Mouse (Mus musculus) embryonic fibroblast, embryonic 13.5 days (primary cell): ENCODE measurements around the gene Kcnab1. TPM values are rescaled to one million over a fixed set of nuclear protein-coding genes. Genes with fewer than 3 reads are reported as not detected.

ENCODE experiments used
- H3K27ac ChIP-seq: 2 replicates; pipeline ENCODE4 v1.5.1; 2012; ENCODE audit warnings: low read length, control low read depth, inconsistent platforms; ENCODE audit not compliant: insufficient read depth
- H3K4me1 ChIP-seq: 2 replicates; pipeline ENCODE4 v1.6.1; 2011; ENCODE audit warnings: low read length; ENCODE audit not compliant: control insufficient read depth, insufficient read depth
- H3K4me3 ChIP-seq: 2 replicates; pipeline ENCODE4 v1.5.1; 2011; ENCODE audit warnings: mild to moderate bottlenecking, control low read depth, low read length; ENCODE audit not compliant: insufficient read depth
- CTCF ChIP-seq: IDR thresholded peaks from 2 replicates; pipeline ENCODE4 v1.5.1; 2011; ENCODE audit warnings: mild to moderate bottlenecking, control low read depth, low read length, moderate library complexity, borderline replicate concordance; ENCODE audit not compliant: insufficient read depth
- POLR2A ChIP-seq: IDR thresholded peaks from 2 replicates; pipeline ENCODE4 v1.6.1; 2011; ENCODE audit warnings: low read depth, mild to moderate bottlenecking, control low read depth, low read length, moderate library complexity
- polyA plus RNA-seq: library from polyadenylated mRNA; stranded (reverse); fragments of >200 nt; gene quantifications from 2 replicates; pipeline ENCODE4 v1.2.4, GENCODE M21; 2011; ENCODE audit warnings: low read depth; ENCODE audit not compliant: missing spikeins, insufficient read length

The Kcnab1 gene
- polyA plus RNA-seq, 1 experiment: 10.8 TPM

DNA sequence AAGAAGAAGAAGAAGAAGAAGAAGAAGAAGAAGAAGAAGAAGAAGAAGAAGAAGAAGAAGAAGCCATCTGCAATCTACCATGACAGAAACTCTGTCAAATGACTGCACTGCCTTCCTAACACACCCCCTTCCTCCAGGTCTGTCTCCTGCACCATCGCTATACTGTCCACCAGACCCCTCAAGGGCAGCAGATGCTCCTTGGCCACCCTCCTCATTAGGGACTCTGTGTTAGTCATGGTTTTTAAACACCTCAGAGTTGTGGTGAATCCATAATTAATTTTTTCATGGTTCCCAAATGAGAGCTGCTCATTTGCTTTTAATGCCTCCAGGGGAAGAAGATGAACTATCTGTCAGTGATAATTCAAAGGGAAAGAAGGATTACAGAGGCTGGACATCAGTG is 121.8 kb downstream of the Kcnab1 start:
- no peak overlapping the region for H3K4me3 ChIP-seq
- H3K27ac ChIP-seq: no peak overlapping the region
- no peaks in the 10 kb centered on the region for H3K4me1 ChIP-seq
- no peak for TF ChIP-seq CTCF
- TF ChIP-seq POLR2A: no peak

DNA sequence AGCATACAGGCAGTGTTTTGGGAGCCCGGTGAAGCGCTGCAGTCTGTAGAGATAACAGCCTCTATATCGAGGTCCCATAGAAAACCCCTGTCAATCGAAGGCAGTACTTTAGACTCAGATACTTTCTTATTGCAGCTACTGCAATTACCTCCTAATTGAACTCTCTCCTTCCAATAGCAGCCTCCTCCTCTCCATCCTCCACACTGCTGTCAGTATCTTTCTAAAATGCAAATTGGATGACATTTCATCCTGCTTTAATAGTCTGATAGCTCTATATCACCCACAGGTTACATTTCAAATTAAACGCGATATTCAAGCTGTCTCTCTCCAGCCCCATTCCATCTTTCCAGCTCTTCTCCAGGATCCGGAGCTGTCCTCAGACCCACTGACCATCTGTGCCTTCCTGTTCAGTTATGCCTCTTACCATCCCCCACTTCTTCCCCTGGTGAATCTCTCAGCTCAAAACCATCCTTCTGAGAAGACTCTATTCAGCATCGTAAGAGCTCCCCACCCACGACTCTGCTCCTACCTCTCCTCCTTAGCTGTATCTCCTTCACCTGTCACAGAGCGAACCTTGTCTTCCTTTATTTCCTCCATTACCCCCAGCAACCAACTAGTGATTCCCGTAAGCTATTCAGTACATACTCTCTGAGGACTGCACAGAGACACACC is 122.4 kb downstream of the Kcnab1 start:
- TF ChIP-seq CTCF: no peak
- no peak for TF ChIP-seq POLR2A
- no peak overlapping the region for H3K4me3 ChIP-seq
- no peak overlapping the region for H3K27ac ChIP-seq
- no peaks in the 10 kb centered on the region for H3K4me1 ChIP-seq

DNA sequence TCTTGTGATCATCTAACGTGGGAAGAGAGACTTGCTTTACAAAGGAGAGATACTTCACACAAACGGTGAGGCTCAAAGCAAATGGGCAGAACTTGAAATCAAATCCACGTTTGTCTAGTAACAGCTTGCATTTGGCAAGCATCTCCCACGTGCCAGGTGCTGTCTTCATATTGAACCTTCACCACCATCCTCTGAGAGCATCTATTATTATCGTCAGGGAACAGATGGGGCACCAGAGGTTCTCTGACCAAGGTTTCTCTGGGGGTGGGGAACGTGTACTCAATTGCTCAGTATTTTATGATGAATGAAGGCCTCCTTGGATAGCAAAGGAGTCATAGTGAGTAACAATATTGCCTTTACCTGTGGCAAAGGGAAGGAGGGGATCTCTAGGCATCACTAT is 139.8 kb downstream of the Kcnab1 start:
- Histone ChIP-seq H3K4me3 (no peak overlapping the region), H3K27ac (no peak overlapping the region), H3K4me1 (no peaks in the 10 kb centered on the region)
- TF ChIP-seq POLR2A (no peak), CTCF (no peak)

DNA sequence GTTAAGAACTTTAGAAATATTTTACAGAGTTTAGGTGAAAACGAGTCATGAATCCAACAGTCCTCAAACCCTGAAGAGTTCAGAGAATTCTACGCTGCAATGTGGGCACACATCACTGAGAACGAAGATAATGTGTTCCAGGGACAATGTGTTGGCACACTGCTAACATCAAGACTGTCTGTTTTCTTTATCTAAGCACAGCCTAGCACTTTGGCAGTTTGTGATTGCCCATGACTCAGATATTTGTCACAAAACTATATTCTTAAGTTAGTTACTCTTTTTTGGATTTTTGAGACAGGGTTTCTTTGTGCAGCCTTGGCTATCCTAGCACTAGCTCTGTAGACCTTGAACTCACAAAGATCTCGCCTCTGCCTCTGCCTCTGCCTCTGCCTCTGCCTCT is 151.3 kb downstream of the Kcnab1 start:
- Histone ChIP-seq H3K4me1 (no peaks in the 10 kb centered on the region), H3K4me3 (no peak overlapping the region), H3K27ac (no peak overlapping the region)
- no peak for TF ChIP-seq CTCF
- no peak for TF ChIP-seq POLR2A

DNA sequence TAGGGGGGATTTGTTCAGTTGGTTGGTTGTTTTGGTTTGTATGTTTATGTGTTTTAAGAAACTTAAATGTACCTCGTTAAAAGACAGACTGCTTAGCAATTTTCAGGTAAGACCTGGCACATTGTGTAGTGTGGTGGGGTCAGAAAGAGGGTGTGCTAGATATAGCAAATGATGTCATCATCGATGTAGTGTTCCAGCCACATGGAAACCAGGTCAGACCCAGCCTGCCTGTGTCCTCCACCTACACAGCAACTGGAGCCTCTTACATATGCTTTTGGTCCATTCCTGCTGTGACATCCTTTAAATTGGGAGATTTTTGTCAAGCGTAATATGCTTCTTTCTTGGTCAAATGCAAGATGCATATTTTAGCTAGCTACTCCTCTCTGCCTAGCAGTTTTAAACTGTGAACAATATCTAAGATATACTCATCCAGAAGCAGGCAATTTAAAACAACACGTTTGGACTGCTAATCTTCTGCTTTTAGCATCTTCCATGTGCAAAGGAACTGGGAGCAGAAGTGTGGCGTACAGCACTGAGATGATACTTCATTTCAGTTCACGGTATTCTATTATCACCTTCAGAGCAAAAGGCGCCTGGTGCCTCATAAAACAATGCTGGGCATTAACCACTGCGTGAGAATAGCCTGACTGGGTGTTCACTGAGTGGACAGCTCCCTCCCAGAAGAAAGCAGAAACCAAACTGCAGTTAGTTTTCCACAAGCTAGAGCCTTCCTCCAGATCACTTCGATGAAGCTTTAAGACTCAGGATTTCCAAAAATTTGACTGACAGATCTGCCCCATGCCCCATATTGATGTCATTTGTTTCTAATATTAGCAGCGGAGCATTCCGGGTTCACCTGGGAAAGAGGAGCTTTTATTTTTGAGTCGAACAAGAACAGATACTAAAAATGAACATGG is 153.6 kb downstream of the Kcnab1 start:
- Histone ChIP-seq H3K4me1 (no peaks in the 10 kb centered on the region), H3K4me3 (no peak overlapping the region), H3K27ac (no peak overlapping the region)
- TF ChIP-seq POLR2A (no peak), CTCF (no peak)

DNA sequence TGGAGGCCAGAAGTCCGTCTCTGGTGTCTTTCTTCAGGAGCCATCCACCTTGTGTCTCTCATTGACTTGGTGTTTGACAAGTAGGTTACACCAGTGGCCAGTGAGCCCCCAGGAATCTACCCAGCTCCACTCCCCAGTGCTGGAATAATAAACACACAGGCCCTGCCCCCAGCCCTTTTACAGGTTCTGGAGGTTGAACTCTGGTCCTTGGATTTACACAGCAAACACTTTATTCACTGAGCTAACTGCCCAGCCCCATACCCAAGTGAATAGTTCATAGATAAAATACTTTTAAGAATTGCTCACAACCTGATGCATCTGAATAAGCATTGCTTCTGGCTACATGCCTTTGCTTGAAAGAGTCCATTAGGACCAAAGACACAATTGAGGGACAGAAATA is 164.1 kb downstream of the Kcnab1 start:
- no peak for TF ChIP-seq CTCF
- TF ChIP-seq POLR2A: no peak
- Histone ChIP-seq H3K27ac (no peak overlapping the region), H3K4me1 (no peaks in the 10 kb centered on the region), H3K4me3 (no peak overlapping the region)

DNA sequence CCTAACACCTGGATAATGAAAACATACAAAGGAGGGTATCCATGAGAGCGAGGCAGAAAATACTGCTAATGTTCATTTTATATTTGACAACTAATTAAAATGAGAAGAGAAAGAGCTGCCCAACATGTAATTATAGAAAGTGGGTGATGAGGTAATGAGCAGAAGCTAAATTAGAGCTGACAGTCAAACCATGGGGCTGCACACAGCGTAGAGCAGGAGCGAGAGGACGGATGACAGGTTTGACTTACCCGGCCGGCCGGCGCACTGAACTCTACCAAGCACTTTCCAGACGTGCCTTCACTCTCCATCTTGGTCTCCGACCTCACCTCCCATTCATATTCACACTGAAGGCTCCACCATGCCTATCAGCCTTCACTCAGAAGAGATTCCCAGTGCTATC is 168.6 kb downstream of the Kcnab1 start:
- H3K4me3 ChIP-seq: no peak overlapping the region
- no peaks in the 10 kb centered on the region for H3K4me1 ChIP-seq
- no peak for TF ChIP-seq POLR2A
- no peak overlapping the region for H3K27ac ChIP-seq

DNA sequence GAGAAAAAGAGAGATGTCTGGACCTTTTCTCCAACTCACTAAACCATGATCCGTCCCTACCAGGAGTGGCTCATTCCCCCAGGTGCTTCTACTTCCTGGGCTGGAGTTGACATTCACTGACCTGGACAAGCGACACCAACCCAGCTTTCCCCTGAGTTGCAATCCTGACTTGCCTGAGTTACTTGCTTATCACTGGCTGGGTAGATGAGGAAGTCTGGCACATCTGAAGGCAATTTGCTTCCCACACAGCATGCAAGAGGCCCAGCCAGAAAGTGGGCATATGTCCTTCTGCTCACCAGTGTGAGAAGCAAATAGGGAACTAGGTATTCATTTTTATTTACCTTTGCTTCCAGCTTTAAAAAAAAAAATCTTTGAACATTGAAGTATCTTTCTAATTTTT is 174.2 kb downstream of the Kcnab1 start:
- Histone ChIP-seq H3K4me1 (no peaks in the 10 kb centered on the region), H3K4me3 (no peak overlapping the region), H3K27ac (no peak overlapping the region)
- no peak for TF ChIP-seq CTCF
- TF ChIP-seq POLR2A: no peak

DNA sequence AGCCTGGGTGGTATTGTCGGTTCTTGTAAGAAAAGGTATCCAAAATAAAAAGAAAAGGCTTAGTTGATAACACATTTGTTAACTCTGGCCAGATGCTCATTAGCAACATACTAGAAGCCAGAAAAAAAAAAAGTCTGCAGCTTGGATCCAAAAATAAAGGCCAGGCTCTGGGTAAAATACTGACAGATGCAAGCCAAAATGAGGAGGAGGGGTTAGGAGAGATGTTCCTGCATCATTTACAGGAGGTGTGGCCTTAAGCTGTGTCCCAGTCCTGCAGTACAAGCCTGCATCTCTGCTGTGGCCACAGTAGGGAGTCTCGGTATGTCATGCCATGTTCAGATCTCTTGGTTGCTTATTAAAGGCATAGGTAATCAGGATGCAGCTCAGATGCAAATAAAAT is 179.8 kb downstream of the Kcnab1 start:
- TF ChIP-seq POLR2A (no peak), CTCF (no peak)
- Histone ChIP-seq H3K4me3 (no peak overlapping the region), H3K4me1 (no peaks in the 10 kb centered on the region), H3K27ac (no peak overlapping the region)

DNA sequence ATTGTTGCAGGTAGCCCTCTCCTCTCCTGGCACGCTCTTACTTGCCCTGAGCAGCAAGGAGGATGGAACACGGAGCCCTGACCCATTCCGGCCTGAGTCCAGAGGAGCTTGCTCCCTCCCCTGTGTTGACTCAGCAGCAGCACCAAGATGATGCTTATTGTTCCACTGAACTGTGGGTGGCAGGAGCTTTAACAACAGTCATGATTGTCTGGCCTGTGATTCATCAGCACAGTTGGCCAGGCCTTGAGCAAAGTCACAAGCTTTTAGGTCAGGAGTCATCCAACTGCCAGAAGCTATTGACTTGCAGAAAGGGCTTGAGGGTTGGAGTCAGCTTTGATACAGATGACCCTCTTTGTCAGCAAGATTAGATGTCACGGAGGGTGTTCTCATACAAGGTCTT is 187.8 kb downstream of the Kcnab1 start:
- TF ChIP-seq POLR2A (no peak), CTCF (no peak)
- Histone ChIP-seq H3K4me1 (no peaks in the 10 kb centered on the region), H3K27ac (no peak overlapping the region), H3K4me3 (no peak overlapping the region)

DNA sequence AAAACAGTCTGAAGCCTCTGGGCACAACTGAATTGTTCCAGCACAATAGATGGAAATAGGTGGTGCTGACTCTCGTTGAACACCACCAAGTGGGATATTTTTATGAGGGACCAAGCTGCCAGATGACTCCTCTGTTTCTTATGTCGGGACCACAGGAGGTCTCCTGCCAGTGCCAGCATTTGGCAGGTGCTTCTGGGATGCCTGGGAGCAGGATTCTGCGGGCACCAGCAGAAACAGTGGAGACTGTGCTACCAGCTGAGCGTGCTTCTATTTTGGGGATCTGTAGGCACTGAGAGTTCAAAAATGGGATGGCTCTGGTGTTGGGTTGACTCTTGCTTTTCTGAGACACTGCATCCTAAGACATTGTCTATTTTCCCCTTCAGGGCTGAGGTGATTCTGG is 190.0 kb downstream of the Kcnab1 start:
- H3K27ac ChIP-seq: no peak overlapping the region
- H3K4me1 ChIP-seq: no peaks in the 10 kb centered on the region
- no peak for TF ChIP-seq POLR2A
- no peak for TF ChIP-seq CTCF
- no peak overlapping the region for H3K4me3 ChIP-seq
